Mouse (Mus musculus): ENCODE measurements around the gene Spry1. TPM values are rescaled to one million over a fixed set of nuclear protein-coding genes. Genes with fewer than 3 reads are reported as not detected.

Spry1 gene
- total RNA-seq, 2 experiments from 2014 or later = 8.2 to 9.6 TPM

DNA sequence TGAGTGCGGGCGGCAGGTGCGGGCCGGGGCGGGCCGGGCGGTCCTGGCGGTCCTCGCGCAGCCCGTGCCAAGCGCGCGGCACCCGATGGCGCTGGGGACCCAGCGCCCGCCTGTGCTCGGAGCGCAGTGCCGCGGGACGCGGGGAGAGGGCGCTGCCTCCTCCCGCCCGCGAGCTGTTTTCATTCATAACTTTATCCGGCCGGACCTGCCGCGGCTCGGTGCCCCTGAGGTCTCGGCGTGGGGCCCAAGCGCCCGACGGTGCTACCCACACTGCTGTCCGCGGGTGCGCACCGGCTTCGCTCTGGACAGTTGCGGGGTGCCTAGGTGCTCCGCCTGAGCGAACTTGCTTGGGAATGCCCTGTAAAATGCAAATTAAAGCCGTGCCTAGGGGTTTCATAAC lies 1.1 kb downstream of the Spry1 start:
- peak; percentile 56 to 60 for DNase-seq (ENCODE audit: low spot score in 2 of 2)

DNA sequence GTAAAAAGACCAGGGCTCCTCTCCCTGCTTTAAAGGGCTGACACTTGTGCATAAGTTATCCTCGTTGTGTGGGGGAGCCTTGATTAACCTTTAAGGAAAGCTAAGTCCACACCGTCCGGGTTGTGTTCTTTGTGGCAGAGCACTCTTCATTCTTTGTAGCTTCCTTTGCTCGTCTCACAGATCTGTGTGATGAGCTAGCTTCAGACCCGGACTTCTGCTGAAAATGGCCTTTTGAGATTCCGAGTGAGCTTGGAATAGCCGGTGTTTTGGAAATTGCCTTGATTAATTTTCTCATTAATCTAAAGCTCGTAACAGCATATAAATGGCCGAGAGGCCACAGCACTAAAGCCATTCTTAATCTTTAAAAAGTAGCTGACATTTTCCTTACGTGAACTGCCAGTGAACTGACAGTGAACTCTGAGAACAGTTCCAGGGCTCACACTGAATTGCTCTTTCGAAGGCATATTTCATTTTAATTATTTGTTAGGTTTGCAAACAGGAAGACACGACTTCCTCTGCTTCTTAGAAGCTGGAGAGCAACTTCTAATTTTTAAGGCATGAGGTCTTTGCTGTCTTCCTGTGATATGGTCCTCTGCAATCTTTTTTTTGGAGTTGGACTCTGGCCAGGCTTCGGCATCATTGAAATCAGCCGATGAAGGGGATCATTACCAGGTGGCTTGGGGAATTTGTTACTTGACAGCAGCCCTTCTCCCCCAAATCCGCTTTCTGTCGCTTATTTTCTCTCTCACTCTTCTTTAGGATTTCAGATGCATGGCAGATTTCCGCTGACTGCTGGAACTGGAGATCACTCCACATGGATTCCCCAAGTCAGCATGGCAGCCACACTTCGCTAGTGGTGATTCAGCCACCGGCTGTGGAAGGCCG lies 2.3 kb downstream of the Spry1 start:
- DNase-seq (ENCODE audit: low spot score in 2 of 2) = no peak

DNA sequence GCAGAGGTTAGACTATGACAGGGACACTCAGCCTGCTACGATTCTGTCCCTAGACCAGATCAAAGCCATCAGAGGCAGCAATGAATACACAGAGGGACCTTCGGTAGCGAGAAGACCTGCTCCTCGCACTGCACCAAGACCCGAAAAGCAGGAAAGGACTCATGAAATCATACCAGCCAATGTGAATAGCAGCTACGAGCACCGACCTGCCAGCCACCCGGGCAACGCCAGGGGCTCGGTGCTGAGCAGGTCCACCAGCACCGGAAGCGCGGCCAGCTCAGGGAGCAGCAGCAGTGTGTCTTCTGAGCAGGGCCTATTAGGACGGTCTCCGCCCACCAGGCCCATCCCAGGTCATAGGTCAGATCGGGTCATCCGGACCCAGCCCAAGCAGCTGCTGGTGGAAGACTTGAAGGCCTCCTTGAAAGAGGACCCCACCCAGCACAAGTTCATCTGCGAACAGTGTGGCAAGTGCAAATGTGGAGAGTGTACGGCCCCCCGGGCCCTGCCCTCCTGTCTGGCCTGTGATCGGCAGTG lies 3.0 kb downstream of the Spry1 start:
- DNase-seq (ENCODE audit: low spot score in 2 of 2) = no peak

DNA sequence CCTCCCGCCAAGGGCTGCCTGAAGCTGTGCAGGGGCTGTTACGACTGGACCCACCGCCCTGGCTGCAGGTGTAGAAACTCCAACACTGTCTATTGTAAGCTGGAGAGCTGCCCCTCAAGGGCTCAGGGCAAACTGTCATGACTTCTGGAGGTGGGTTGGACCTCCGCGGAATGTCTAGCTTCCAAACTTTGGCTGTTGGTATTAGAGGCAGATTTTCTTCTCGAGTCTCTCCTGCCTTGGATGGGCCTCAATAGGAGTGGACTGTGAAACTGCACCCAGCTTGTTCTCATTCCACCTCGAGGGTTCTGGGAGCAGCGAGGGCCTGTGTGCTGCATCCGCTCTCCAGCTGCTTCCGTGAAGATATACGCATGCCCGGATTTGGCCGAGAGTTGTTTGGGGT lies 3.7 kb downstream of the Spry1 start:
- no peak for DNase-seq (ENCODE audit: low spot score in 2 of 2)

GRCm38 (mm10) chr3:37643903-37644302 lies 4.2 kb downstream of the Spry1 start:
- DNase-seq (ENCODE audit: low spot score in 2 of 2) = no peak

GRCm38 (mm10) chr3:37645061-37645460 lies 5.3 kb downstream of the Spry1 start:
- no peak for DNase-seq (ENCODE audit: low spot score in 2 of 2)

GRCm38 (mm10) chr3:37646221-37646620 lies 6.5 kb downstream of the Spry1 start:
- no peak for DNase-seq (ENCODE audit: low spot score in 2 of 2)

GRCm38 (mm10) chr3:37647225-37647624 lies 7.5 kb downstream of the Spry1 start:
- no peak for DNase-seq (ENCODE audit: low spot score in 2 of 2)

DNA sequence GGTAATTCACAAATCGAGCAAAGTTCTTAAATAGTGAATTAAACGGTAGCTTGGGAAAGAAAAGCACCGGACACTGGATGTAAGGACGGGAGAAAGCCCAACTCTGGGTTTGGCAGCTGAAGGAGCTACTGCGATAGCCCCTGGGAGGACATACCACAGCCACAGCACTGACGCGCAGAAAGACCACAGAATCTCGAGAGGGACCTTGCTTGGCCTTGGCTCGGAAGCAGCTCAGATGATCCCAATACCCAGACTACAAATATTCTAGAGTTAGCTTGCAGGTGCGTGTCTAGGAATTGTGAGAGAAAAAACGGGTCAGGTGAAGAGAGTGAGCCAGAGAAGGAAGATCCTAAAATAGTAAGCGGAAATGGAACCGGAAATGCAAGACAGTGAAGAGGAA lies 8.5 kb downstream of the Spry1 start:
- no peak for DNase-seq (ENCODE audit: low spot score in 2 of 2)

GRCm38 (mm10) chr3:37649281-37649680 lies 9.5 kb downstream of the Spry1 start:
- no peak for DNase-seq (ENCODE audit: low spot score in 2 of 2)

GRCm38 (mm10) chr3:37652537-37652936 lies 12.8 kb downstream of the Spry1 start:
- no peak for DNase-seq (ENCODE audit: low spot score in 2 of 2)

DNA sequence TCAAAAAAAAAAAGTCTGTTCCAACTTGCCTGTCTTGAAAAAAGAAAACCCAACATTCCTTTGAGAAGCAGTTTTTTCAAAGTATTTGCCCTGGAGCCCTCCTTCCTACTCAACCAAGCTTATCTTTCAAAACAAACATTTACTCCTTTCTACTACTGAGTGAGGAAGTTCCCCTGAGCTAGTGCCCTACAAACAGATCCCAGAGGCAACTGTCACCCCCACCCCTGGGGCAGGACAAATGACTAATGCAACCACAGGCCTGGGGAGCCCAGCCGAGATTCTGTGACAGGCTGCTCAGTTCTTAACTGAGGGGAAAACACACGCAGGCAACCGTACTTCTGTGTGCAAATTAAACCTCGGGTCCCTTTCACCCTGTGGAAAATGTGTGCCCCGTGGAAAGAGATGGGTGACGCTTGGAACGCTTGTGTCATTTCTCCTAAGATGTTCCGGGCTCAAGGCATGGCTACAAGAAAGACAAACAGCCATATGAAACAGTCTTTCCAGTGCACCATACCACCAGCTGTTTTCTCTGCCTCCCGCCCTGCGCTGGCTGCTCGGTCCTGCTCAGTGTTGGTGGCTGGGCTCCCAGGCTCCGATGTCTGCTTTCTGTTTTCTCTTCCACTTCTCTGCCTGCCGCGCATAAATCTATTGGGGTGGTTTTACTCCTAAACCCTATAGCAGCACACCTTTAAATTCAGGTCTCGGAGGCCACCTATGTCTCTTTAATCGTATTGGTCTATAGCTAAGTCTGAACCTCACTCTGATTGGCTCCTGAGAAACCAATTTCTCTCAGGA lies 14.4 kb downstream of the Spry1 start:
- DNase-seq (ENCODE audit: low spot score in 2 of 2) = peak in 1 of 2 experiments; percentile 24

DNA sequence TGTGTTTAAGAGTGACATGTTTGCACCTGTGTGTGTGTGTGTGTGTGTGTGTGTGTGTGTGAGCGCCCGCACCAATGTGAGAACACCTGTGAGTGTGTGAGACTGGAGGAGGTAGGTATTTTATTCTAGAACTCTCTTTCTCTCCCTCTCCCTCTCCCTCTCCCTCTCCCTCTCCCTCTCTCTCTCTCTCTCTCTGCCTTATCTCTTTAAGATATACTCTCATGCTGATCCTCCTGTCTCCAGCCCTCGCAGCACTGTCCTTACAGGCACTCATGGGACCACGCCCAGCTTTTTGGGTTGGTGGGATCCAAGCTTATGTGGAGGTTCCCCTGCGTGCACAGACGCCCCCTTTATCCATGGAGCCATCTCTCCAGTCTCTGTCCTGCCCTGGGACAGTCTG lies 15.0 kb downstream of the Spry1 start:
- no peak for DNase-seq (ENCODE audit: low spot score in 2 of 2)

DNA sequence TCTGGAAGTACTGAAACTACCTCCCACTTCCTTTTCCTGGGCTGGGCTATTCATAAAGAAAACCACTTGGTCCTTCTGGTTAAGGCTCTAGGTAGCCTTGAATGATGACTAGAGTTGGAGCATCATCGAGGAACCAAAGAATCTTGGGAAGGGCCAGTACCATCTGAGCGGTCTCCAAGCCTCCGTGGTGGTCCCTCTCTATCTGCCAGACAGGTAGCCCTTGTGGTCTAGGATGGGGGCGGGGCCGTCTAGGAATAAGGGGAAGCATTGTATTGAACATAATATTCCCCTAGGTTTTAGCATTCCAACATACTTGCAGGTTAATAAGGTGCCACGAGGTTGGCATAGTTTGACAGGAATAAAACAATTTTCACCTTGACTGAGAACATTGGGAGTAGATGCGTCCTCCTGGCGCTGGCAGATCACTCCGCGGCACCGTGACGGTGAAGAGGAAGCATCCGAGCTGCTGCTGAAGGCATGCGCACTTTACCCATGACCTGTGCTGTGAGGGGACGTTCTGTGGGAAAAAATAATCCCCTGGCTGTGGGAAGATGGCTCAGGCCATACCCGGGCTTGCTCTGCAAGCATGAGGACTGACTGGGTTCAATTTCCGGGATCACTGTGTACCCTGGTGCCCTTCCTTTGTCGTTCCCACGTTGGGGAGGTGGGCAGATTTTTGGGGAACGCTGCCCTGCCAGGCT lies 16.3 kb downstream of the Spry1 start:
- no peak for DNase-seq (ENCODE audit: low spot score in 2 of 2)

- no peak for DNase-seq (ENCODE audit: low spot score in 2 of 2)
Measured at GRCm38 (mm10) chr3:37657009-37657408, 17.3 kb downstream of the Spry1 start.

- no peak for DNase-seq (ENCODE audit: low spot score in 2 of 2)
Measured at GRCm38 (mm10) chr3:37658155-37658554, 18.4 kb downstream of the Spry1 start.

GRCm38 (mm10) chr3:37659621-37660020 lies 19.9 kb downstream of the Spry1 start:
- no peak for DNase-seq (ENCODE audit: low spot score in 2 of 2)

DNA sequence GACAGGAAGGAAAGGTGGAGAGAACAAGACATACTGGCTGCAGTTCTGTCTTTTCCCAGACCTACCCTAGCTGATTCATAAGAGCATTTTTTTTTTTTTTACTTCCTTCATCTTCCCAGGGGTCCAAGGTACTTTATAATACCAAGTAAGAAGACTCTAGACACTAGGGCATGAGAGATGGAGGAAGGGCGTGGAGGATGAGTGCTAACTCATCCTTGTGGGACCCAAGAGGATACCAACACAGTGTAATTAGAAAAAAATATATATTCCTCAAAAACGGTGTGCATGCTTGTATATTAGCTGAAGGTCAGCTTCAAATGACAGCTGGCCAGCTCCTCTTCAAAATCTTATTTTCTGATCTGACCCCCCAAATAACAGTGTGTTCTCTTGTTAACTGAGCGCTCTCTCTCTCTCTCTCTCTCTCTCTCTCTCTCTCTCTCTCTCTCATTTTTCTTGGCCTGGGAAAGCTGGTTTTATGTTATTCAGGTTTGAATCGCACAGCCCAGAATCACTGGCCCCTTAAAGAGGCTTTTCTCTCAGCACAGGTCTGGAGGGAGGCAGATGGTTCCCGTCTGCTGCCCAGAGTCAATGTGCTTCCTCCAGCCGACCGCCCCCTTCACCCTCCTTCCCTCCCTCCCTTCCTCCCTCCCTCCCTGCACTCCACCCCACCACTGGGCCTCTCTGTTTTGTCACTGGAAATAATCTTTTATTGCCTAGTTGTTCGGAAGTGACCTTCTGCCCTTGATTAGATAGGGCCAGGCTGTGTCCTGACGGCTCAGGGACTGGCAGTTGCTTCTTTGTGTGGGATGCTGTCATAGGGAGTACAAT lies 26.8 kb downstream of the Spry1 start:
- DNase-seq (ENCODE audit: low spot score in 2 of 2) = no peak

DNA sequence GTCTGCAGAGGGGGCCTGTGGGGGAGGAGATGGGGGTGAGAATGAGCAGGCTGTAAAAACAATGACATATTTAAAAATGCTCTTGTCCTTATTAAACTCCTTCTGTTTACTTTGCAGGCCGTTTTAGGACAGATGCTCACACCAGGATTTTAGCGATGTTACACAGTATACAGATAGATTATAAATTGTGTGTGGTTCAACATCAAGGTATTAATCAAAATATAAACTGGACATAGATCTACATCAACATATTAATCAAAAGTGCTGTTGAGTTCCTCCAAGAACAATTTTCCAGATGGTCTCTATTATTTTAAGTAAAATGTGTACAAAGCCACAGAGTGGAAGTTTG lies 27.3 kb downstream of the Spry1 start:
- no peak for DNase-seq (ENCODE audit: low spot score in 2 of 2)

- no peak for DNase-seq (ENCODE audit: low spot score in 2 of 2)
Measured at GRCm38 (mm10) chr3:37667736-37668135, 28.0 kb downstream of the Spry1 start.

- DNase-seq (ENCODE audit: low spot score in 2 of 2) = no peak
Measured at GRCm38 (mm10) chr3:37668652-37669051, 28.9 kb downstream of the Spry1 start.
